Mouse (Mus musculus): Measurements from ENCODE around the gene Tdrd3. TPM values are rescaled to one million over a fixed set of nuclear protein-coding genes. Genes with fewer than 3 reads are reported as not detected.

Tdrd3 gene
- polyA plus RNA-seq (2012; rRNA removed; ENCODE audit: low replicate concordance) = 3.6 and 5.9 TPM in 2 replicates

DNA sequence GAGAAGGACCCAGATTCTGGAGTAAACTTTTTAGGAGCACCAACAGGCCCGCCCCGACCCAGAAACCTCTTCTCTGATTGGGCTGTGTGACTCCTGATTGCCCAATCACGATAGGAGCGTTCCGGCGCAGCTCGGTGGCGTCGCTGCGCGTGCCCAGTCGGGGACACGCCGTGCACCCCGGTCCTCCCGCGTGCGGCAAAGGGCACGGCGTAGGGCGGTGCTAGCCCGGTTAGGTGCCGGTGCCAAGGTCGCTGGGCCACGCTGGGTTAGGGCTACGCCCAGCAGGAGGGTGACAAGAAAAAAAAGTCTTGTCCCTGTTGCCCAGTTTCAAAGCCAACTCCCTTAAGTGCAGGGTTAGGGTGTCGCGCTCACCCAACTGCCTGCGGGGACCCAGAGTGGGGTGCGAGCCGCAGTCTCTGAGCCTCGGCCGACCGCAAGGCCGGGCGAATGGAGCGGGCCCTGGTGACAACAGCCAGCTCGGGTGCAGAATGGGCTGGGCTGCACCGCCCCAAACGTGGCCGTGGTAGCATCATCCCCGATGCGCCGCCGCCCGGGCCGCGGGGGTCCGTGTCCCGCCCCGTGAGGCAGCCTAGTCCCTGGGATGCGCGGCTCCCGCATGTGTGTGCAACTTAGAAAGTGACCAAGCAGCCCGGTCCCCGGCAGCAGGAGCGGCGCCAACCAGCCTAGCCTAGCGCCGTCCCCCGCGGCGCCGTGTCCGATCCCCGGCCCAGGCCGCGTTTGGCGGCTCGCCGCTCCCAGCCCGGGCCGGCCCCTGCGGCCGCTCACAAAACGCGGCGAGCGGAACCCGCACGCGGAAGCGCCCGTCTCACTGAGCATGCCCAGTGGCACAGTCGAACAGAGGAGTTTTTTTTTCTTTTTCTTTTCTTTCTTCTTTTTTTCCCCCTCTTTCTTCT, at the start of gene Tdrd3:
Gene Tdrd3 (plus strand): TSS at position 832 of the 914 bp plus-strand sequence.

Data from subcutaneous adipose tissue, adult 2 months (tissue).